Mouse (Mus musculus): ENCODE data around the gene Aldh8a1. TPM values are rescaled to one million over a fixed set of nuclear protein-coding genes. Genes with fewer than 3 reads are reported as not detected.

Gene Aldh8a1
- not detected for polyA plus RNA-seq (2012; fragmentation: generic; extraction: Trizol)
- long read RNA-seq, experiment 1, result 0 reads
- long read RNA-seq, experiment 2, result 0 reads

- H3K79me2 ChIP-seq (ENCODE audit: control insufficient read depth, insufficient read depth), result no peaks in the 10 kb centered on the region
- H3K27me3 ChIP-seq (ENCODE audit: control insufficient read depth, insufficient read depth, insufficient read length), result peaks cover 5% of the 10 kb centered on the region
- H3K4me3 ChIP-seq (ENCODE audit: insufficient read depth, poor library complexity, severe bottlenecking), result no peak within 1 kb of the TSS
- H3K36me3 ChIP-seq (ENCODE audit: control insufficient read depth, insufficient read depth), result no peaks in the 10 kb centered on the region
- H3K79me3 ChIP-seq (ENCODE audit: low read depth), result no peaks in the 10 kb centered on the region
- TF ChIP-seq USF1 (IDR thresholded peaks at IDR 0.05; ENCODE audit: low read depth) (no peak), MYOG (IDR thresholded peaks at IDR 0.05; ENCODE audit: control insufficient read depth, extremely low read depth, insufficient read length) (no peak)
- H3ac ChIP-seq (ENCODE audit: control insufficient read depth, insufficient read length, low read depth), result no peak within 1 kb of the TSS
Measured at GRCm38 (mm10) chr10:21376682-21377473, at the start of gene Aldh8a1. TSS of gene Aldh8a1 (plus strand) at chr10:21377291.

GRCm38 (mm10) chr10:21327605-21328135 is 49.4 kb upstream of the Aldh8a1 start:
- H3K79me2 ChIP-seq (ENCODE audit: control insufficient read depth, insufficient read depth), result peaks cover 10% of the 10 kb centered on the region
- no peak overlapping the region for H3ac ChIP-seq (ENCODE audit: control insufficient read depth, insufficient read length, low read depth)
- no peak overlapping the region for H3K4me3 ChIP-seq (ENCODE audit: insufficient read depth, poor library complexity, severe bottlenecking)
- H3K36me3 ChIP-seq (ENCODE audit: control insufficient read depth, insufficient read depth), result peaks cover 16% of the 10 kb centered on the region
- TF ChIP-seq CTCF (IDR thresholded peaks at IDR 0.05; ENCODE audit: control insufficient read depth, insufficient read depth, insufficient read length) (no peak), FOSL1 (IDR thresholded peaks at IDR 0.05; ENCODE audit: insufficient read depth, low read length, poor library complexity, severe bottlenecking) (no peak), MYOG (IDR thresholded peaks at IDR 0.05; ENCODE audit: control insufficient read depth, extremely low read depth, insufficient read length) (no peak), MYOD1 (IDR thresholded peaks at IDR 0.05; ENCODE audit: control insufficient read depth, insufficient read length, low read depth) (no peak), MAX (IDR thresholded peaks at IDR 0.05) (no peak), USF1 (IDR thresholded peaks at IDR 0.05; ENCODE audit: low read depth) (no peak), CEBPB (IDR thresholded peaks at IDR 0.05; ENCODE audit: low read depth) (no peak)
- H3K79me3 ChIP-seq (ENCODE audit: low read depth), result no peaks in the 10 kb centered on the region
- no peaks in the 10 kb centered on the region for H3K27me3 ChIP-seq (ENCODE audit: control insufficient read depth, insufficient read depth, insufficient read length)

DNA sequence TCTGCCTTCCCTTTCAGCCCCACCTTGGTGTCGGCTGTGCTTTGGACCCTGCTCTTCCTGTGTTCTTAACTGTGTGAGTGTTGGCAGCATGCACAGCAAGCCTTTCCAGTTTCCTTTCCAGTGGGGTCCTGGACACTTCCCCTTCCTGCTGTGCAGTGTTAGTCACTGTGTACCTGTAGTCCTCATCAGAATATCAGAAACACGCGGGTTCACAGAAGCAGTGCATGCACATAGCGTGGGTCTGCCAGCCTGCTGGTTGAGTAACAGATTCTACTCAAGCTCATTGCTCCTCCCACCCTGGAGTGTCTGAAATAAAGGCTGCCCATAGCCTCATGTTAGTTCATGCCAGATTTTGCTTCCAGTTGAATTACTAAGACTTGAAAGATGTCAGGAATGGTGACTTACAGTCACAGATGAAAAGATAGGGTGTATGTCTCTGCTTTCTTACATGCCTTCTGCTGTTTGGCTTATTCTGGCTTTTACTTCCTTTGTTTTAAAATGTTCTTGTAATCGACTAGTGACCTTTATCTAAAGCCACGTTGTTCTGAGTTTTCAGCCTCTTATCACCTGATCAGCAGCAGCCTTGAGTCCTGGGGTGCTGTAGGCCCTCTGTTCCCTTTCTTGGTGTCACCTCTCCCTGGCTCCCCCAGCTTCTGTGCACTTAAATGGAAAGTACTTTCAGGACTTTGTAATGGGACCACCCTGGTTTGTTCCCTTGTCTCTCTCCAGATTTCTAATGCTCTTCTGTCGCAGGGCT is 42.6 kb upstream of the Aldh8a1 start:
- H3K79me3 ChIP-seq (ENCODE audit: low read depth), result no peaks in the 10 kb centered on the region
- H3K36me3 ChIP-seq (ENCODE audit: control insufficient read depth, insufficient read depth), result peaks cover 37% of the 10 kb centered on the region
- no peaks in the 10 kb centered on the region for H3K79me2 ChIP-seq (ENCODE audit: control insufficient read depth, insufficient read depth)
- H3K4me3 ChIP-seq (ENCODE audit: insufficient read depth, poor library complexity, severe bottlenecking), result no peak overlapping the region
- H3K27me3 ChIP-seq (ENCODE audit: control insufficient read depth, insufficient read depth, insufficient read length), result no peaks in the 10 kb centered on the region
- no peak overlapping the region for H3ac ChIP-seq (ENCODE audit: control insufficient read depth, insufficient read length, low read depth)
- no peak for TF ChIP-seq MYOG (IDR thresholded peaks at IDR 0.05; ENCODE audit: control insufficient read depth, extremely low read depth, insufficient read length)
- no peak for TF ChIP-seq CEBPB (IDR thresholded peaks at IDR 0.05; ENCODE audit: low read depth)
- TF ChIP-seq CTCF (IDR thresholded peaks at IDR 0.05; ENCODE audit: control insufficient read depth, insufficient read depth, insufficient read length), result no peak
- no peak for TF ChIP-seq MYOD1 (IDR thresholded peaks at IDR 0.05; ENCODE audit: control insufficient read depth, insufficient read length, low read depth)
- no peak for TF ChIP-seq FOSL1 (IDR thresholded peaks at IDR 0.05; ENCODE audit: insufficient read depth, low read length, poor library complexity, severe bottlenecking)
- no peak for TF ChIP-seq MAX (IDR thresholded peaks at IDR 0.05)

GRCm38 (mm10) chr10:21335534-21335933 is 41.6 kb upstream of the Aldh8a1 start:
- Histone ChIP-seq H3K79me3 (ENCODE audit: low read depth) (no peaks in the 10 kb centered on the region), H3K27me3 (ENCODE audit: control insufficient read depth, insufficient read depth, insufficient read length) (no peaks in the 10 kb centered on the region), H3K79me2 (ENCODE audit: control insufficient read depth, insufficient read depth) (no peaks in the 10 kb centered on the region), H3K36me3 (ENCODE audit: control insufficient read depth, insufficient read depth) (peaks cover 45% of the 10 kb centered on the region), H3ac (ENCODE audit: control insufficient read depth, insufficient read length, low read depth) (no peak overlapping the region), H3K4me3 (ENCODE audit: insufficient read depth, poor library complexity, severe bottlenecking) (no peak overlapping the region)
- TF ChIP-seq CTCF (IDR thresholded peaks at IDR 0.05; ENCODE audit: control insufficient read depth, insufficient read depth, insufficient read length) (no peak), FOSL1 (IDR thresholded peaks at IDR 0.05; ENCODE audit: insufficient read depth, low read length, poor library complexity, severe bottlenecking) (no peak), MYOD1 (IDR thresholded peaks at IDR 0.05; ENCODE audit: control insufficient read depth, insufficient read length, low read depth) (no peak), CEBPB (IDR thresholded peaks at IDR 0.05; ENCODE audit: low read depth) (no peak), MYOG (IDR thresholded peaks at IDR 0.05; ENCODE audit: control insufficient read depth, extremely low read depth, insufficient read length) (no peak), MAX (IDR thresholded peaks at IDR 0.05) (no peak), USF1 (IDR thresholded peaks at IDR 0.05; ENCODE audit: low read depth) (no peak)

- TF ChIP-seq MYOG (IDR thresholded peaks at IDR 0.05; ENCODE audit: control insufficient read depth, extremely low read depth, insufficient read length) (no peak), MYOD1 (IDR thresholded peaks at IDR 0.05; ENCODE audit: control insufficient read depth, insufficient read length, low read depth) (no peak), CTCF (IDR thresholded peaks at IDR 0.05; ENCODE audit: control insufficient read depth, insufficient read depth, insufficient read length) (no peak), MAX (IDR thresholded peaks at IDR 0.05) (no peak), FOSL1 (IDR thresholded peaks at IDR 0.05; ENCODE audit: insufficient read depth, low read length, poor library complexity, severe bottlenecking) (no peak), USF1 (IDR thresholded peaks at IDR 0.05; ENCODE audit: low read depth) (no peak), CEBPB (IDR thresholded peaks at IDR 0.05; ENCODE audit: low read depth) (no peak)
- Histone ChIP-seq H3K79me3 (ENCODE audit: low read depth) (no peaks in the 10 kb centered on the region), H3K36me3 (ENCODE audit: control insufficient read depth, insufficient read depth) (peaks cover 60% of the 10 kb centered on the region), H3K27me3 (ENCODE audit: control insufficient read depth, insufficient read depth, insufficient read length) (no peaks in the 10 kb centered on the region), H3K4me3 (ENCODE audit: insufficient read depth, poor library complexity, severe bottlenecking) (no peak overlapping the region), H3K79me2 (ENCODE audit: control insufficient read depth, insufficient read depth) (no peaks in the 10 kb centered on the region), H3ac (ENCODE audit: control insufficient read depth, insufficient read length, low read depth) (no peak overlapping the region)
Measured at GRCm38 (mm10) chr10:21337191-21337590, 39.9 kb upstream of the Aldh8a1 start.
